Mouse (Mus musculus): ENCODE measurements at regions not wholly inside any gene's neighbourhood (a gene's known extent, or its start where the extent isn't known, plus 50 kb on each side); places are given as distances from the start of the nearest gene placed in this dataset.
"Not testable (repeated sequence)": the region's sequence is repeated elsewhere in the genome, so short reads cannot be mapped to it uniquely, and the experiment has no call there.

- Histone ChIP-seq H3K4me1 (ENCODE audit: control insufficient read depth, insufficient read depth, insufficient read length, low read length) (no peaks in the 10 kb centered on the region), H3K27me3 (ENCODE audit: control insufficient read depth, insufficient read depth, low read length) (no peaks in the 10 kb centered on the region), H3K27ac (ENCODE audit: insufficient read depth, low read depth, low read length) (no peak overlapping the region), H3K4me3 (ENCODE audit: low read depth, low read length) (no peak overlapping the region), H3K36me3 (ENCODE audit: control insufficient read depth, insufficient read depth, low read length) (no peaks in the 10 kb centered on the region)
- 68% methylated on average over 19 of the region's 19 CpGs for WGBS
- TF ChIP-seq POLR2A (IDR thresholded peaks at IDR 0.05; ENCODE audit: low read depth, low read length) (no peak), CTCF (IDR thresholded peaks at IDR 0.05; ENCODE audit: extremely low read depth, insufficient read length, insufficient replicate concordance, low read depth, low read length) (no peak)
Observed at GRCm38 (mm10) chr3:130809696-130810665, 79.8 kb upstream of the Rpl34 start.

- TF ChIP-seq CTCF (IDR thresholded peaks at IDR 0.05; ENCODE audit: extremely low read depth, insufficient read length, insufficient replicate concordance, low read depth, low read length) (no peak), POLR2A (IDR thresholded peaks at IDR 0.05; ENCODE audit: low read depth, low read length) (no peak)
- whole genome bisulfite sequencing, result 91% methylated on average over 3 of the region's 3 CpGs
Observed at GRCm38 (mm10) chr3:130805345-130805744, 75.1 kb upstream of the Rpl34 start.

GRCm38 (mm10) chr3:130804327-130804662 lies 74.1 kb upstream of the Rpl34 start:
- 54% methylated on average over 6 of the region's 6 CpGs for WGBS
- Histone ChIP-seq H3K27me3 (ENCODE audit: control insufficient read depth, insufficient read depth, low read length) (no peaks in the 10 kb centered on the region), H3K36me3 (ENCODE audit: control insufficient read depth, insufficient read depth, low read length) (no peaks in the 10 kb centered on the region), H3K4me1 (ENCODE audit: control insufficient read depth, insufficient read depth, insufficient read length, low read length) (no peaks in the 10 kb centered on the region), H3K27ac (ENCODE audit: insufficient read depth, low read depth, low read length) (no peak overlapping the region), H3K4me3 (ENCODE audit: low read depth, low read length) (no peak overlapping the region)
- TF ChIP-seq POLR2A (IDR thresholded peaks at IDR 0.05; ENCODE audit: low read depth, low read length) (no peak), CTCF (IDR thresholded peaks at IDR 0.05; ENCODE audit: extremely low read depth, insufficient read length, insufficient replicate concordance, low read depth, low read length) (no peak)

More at GRCm38 (mm10) chr3:130805345-130805744, 75.1 kb upstream of the Rpl34 start:
- no peaks in the 10 kb centered on the region for H3K27me3 ChIP-seq (ENCODE audit: control insufficient read depth, insufficient read depth, low read length)
- H3K4me3 ChIP-seq (ENCODE audit: low read depth, low read length), result no peak overlapping the region
- no peaks in the 10 kb centered on the region for H3K36me3 ChIP-seq (ENCODE audit: control insufficient read depth, insufficient read depth, low read length)
- no peak overlapping the region for H3K27ac ChIP-seq (ENCODE audit: insufficient read depth, low read depth, low read length)
- no peaks in the 10 kb centered on the region for H3K4me1 ChIP-seq (ENCODE audit: control insufficient read depth, insufficient read depth, insufficient read length, low read length)

GRCm38 (mm10) chr3:130803591-130804326 lies 73.6 kb upstream of the Rpl34 start:
- H3K27ac ChIP-seq (ENCODE audit: insufficient read depth, low read depth, low read length), result no peak overlapping the region
- no peak overlapping the region for H3K4me3 ChIP-seq (ENCODE audit: low read depth, low read length)
- TF ChIP-seq POLR2A (IDR thresholded peaks at IDR 0.05; ENCODE audit: low read depth, low read length) (no peak), CTCF (IDR thresholded peaks at IDR 0.05; ENCODE audit: extremely low read depth, insufficient read length, insufficient replicate concordance, low read depth, low read length) (no peak)
- 20% methylated on average over 12 of the region's 12 CpGs for WGBS
- no peaks in the 10 kb centered on the region for H3K4me1 ChIP-seq (ENCODE audit: control insufficient read depth, insufficient read depth, insufficient read length, low read length)
- no peaks in the 10 kb centered on the region for H3K36me3 ChIP-seq (ENCODE audit: control insufficient read depth, insufficient read depth, low read length)
- H3K27me3 ChIP-seq (ENCODE audit: control insufficient read depth, insufficient read depth, low read length), result no peaks in the 10 kb centered on the region

- no peak for TF ChIP-seq CTCF (IDR thresholded peaks at IDR 0.05; ENCODE audit: extremely low read depth, insufficient read length, insufficient replicate concordance, low read depth, low read length)
- TF ChIP-seq POLR2A (IDR thresholded peaks at IDR 0.05; ENCODE audit: low read depth, low read length), result no peak
- 36% methylated on average over 2 of the region's 2 CpGs for WGBS
- H3K4me3 ChIP-seq (ENCODE audit: low read depth, low read length), result no peak overlapping the region
- no peaks in the 10 kb centered on the region for H3K27me3 ChIP-seq (ENCODE audit: control insufficient read depth, insufficient read depth, low read length)
- H3K4me1 ChIP-seq (ENCODE audit: control insufficient read depth, insufficient read depth, insufficient read length, low read length), result no peaks in the 10 kb centered on the region; the same call in 1 of the 2 replicates
- H3K27ac ChIP-seq (ENCODE audit: insufficient read depth, low read depth, low read length), result no peak overlapping the region
- H3K36me3 ChIP-seq (ENCODE audit: control insufficient read depth, insufficient read depth, low read length), result no peaks in the 10 kb centered on the region
Observed at GRCm38 (mm10) chr3:130800016-130800415, 69.8 kb upstream of the Rpl34 start.

GRCm38 (mm10) chr3:130797956-130798355 lies 67.8 kb upstream of the Rpl34 start:
- 96% methylated on average over 1 of the region's 1 CpGs for WGBS
- H3K27ac ChIP-seq (ENCODE audit: insufficient read depth, low read depth, low read length), result not testable (repeated sequence)

GRCm38 (mm10) chr3:130796531-130796930 lies 66.3 kb upstream of the Rpl34 start:
- H3K27me3 ChIP-seq (ENCODE audit: control insufficient read depth, insufficient read depth, low read length), result no peaks in the 10 kb centered on the region
- 15% methylated on average over 8 of the region's 8 CpGs for WGBS
- no peak overlapping the region for H3K27ac ChIP-seq (ENCODE audit: insufficient read depth, low read depth, low read length)
- TF ChIP-seq CTCF (IDR thresholded peaks at IDR 0.05; ENCODE audit: extremely low read depth, insufficient read length, insufficient replicate concordance, low read depth, low read length) (no peak), POLR2A (IDR thresholded peaks at IDR 0.05; ENCODE audit: low read depth, low read length) (no peak)
- no peaks in the 10 kb centered on the region; the same call in 1 of the 2 replicates for H3K4me1 ChIP-seq (ENCODE audit: control insufficient read depth, insufficient read depth, insufficient read length, low read length)
- no peaks in the 10 kb centered on the region for H3K36me3 ChIP-seq (ENCODE audit: control insufficient read depth, insufficient read depth, low read length)
- no peak overlapping the region for H3K4me3 ChIP-seq (ENCODE audit: low read depth, low read length)

More at GRCm38 (mm10) chr3:130797956-130798355, 67.8 kb upstream of the Rpl34 start:
- not testable (repeated sequence) for H3K4me3 ChIP-seq (ENCODE audit: low read depth, low read length); H3K4me1 ChIP-seq (ENCODE audit: control insufficient read depth, insufficient read depth, insufficient read length, low read length); H3K36me3 ChIP-seq (ENCODE audit: control insufficient read depth, insufficient read depth, low read length); H3K27me3 ChIP-seq (ENCODE audit: control insufficient read depth, insufficient read depth, low read length)
